Mouse (Mus musculus): ENCODE measurements around the gene Mief1. TPM values are rescaled to one million over a fixed set of nuclear protein-coding genes. Genes with fewer than 3 reads are reported as not detected.
A peak's percentile ranks its signal among the peaks of the same experiment; 100 is the strongest.

Gene Mief1
- total and polyA plus RNA-seq, 3 experiments: 17.8 to 47.7 (median 38.7) TPM

DNA sequence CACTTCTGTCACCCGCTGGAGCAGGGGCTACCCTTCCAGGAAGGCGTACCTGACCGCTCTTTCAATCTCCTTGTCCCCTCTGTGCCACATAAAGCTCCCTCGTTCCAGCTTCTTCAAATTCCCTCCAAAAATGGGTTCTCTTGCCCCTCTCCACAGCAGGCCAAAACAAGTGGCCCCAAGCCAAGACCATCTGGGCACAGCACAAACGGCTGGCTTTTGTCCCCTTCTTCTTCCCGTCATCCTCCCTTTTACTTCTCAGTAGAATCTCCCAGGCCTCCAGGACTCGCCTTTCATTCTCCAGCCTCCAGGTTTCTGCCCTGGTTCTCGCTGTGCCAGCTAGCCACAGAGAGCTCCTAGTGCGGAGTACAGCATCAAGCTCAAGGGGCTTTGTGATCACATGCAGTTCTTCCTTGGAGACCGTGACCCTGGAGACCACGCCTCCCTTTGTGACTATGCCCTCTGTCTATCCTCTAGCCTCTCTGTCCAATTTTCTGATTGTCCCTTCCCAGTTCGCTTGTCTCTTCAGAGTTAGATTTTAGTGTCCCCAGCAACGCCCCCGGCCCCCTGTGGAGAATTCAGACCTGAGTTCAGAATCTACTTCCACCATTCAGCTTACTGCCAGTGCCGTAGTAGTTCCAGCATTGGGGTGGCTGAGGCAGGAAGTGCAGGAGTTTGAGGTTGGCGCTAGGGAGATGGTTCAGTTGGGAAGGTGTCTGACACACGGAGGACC is 5.6 kb upstream of the Mief1 start:
- DNase-seq: no peak

DNA sequence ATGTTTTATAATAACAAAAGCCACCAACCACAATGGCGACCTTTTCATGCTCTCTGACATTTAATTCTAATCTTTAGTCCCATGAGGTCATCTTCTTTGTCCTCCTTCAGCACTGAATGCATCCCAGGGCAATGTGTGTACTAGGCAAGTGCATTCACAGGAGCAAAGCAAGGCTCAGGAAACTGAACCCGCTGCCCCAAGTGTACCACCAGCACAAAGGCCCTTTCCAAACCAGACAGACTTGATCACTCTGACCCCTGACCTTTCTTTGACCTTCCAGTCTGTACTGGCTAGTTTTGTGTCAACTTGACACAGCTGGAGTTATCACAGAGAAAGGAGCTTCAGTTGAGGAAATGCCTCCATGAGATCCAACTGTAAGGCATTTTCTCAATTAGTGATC is 1.5 kb upstream of the Mief1 start:
- no peak for DNase-seq

- DNase-seq: no peak
Measured at GRCm38 (mm10) chr15:80233053-80233452, 765 bp upstream of the Mief1 start.

DNA sequence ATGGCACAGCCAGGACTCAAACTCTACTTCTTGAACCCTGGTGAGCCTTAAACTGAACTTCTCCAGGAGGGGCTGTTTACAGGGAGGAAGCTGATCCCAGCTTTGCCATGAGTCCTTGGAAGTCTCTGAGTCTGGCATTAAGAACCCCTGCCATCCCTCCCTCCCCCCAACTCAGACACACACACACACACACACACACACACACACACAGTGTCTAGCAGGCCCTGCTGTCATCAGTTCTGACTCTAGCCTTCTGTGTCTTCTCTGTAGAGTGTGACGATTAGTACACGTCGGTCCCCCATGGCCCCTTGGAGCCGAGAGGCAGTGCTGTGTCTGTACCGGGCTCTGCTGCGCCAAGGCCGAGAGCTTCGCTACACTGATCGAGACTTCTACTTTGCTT is 1.7 kb downstream of the Mief1 start, which contains the start of gene AC140267.1:
TSS of gene AC140267.1 (plus strand) at position 301 of the 400 bp plus-strand sequence.
- no peak for DNase-seq

- no peak for DNase-seq
Measured at GRCm38 (mm10) chr15:80248135-80248534, 14.3 kb downstream of the Mief1 start.

GRCm38 (mm10) chr15:80248596-80248995 is 14.8 kb downstream of the Mief1 start:
- DNase-seq: no peak

DNA sequence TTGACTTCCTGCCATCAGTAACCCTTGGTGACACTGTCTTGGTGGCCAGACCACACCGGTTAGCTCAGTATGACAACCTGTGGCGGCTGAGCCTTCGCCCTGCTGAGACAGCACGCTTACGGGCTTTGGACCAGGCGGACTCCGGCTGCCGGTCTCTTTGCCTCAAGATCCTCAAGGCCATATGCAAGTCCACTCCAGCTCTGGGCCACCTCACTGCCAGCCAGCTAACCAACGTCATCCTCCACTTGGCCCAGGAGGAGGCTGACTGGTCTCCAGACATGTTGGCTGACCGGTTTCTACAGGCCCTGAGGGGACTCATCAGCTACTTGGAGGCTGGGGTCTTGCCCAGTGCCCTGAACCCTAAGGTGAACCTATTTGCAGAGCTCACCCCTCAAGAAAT is 15.9 kb downstream of the Mief1 start:
- peak; percentile 55 for DNase-seq

GRCm38 (mm10) chr15:80250586-80250985 is 16.8 kb downstream of the Mief1 start:
- no peak for DNase-seq

- no peak for DNase-seq
Measured at GRCm38 (mm10) chr15:80253530-80253929, 19.7 kb downstream of the Mief1 start.

DNA sequence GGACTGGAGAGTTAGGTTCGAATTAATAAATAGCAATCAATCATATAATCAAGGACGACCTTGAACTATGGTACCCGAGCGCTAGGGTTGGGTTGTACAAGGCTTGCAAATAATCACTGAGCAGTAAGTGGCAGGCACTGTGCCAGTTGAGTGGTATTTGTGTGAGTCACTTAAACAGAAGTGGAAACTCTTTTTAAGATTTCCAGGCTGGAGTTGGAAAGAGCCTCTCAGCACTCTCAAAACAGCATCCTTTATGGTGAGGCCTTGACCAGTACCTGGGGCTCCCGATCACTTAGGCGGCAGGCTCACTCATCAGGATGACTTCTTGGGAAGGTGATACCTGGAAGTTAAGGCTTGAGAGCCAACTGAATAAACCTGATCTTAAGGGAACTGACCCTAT is 20.4 kb downstream of the Mief1 start:
- peak; percentile 85 for DNase-seq

- peak; percentile 98 for DNase-seq
Measured at GRCm38 (mm10) chr15:80254847-80255645, 21.2 kb downstream of the Mief1 start, which contains the start of gene Atf4. Atf4 (plus strand) TSS chr15:80255184.

- DNase-seq: peak; percentile 91
Measured at GRCm38 (mm10) chr15:80255646-80256121, 21.9 kb downstream of the Mief1 start.

- no peak for DNase-seq
Measured at GRCm38 (mm10) chr15:80256242-80256641, 22.4 kb downstream of the Mief1 start.

GRCm38 (mm10) chr15:80256656-80257601 is 23.1 kb downstream of the Mief1 start:
- DNase-seq: no peak

DNA sequence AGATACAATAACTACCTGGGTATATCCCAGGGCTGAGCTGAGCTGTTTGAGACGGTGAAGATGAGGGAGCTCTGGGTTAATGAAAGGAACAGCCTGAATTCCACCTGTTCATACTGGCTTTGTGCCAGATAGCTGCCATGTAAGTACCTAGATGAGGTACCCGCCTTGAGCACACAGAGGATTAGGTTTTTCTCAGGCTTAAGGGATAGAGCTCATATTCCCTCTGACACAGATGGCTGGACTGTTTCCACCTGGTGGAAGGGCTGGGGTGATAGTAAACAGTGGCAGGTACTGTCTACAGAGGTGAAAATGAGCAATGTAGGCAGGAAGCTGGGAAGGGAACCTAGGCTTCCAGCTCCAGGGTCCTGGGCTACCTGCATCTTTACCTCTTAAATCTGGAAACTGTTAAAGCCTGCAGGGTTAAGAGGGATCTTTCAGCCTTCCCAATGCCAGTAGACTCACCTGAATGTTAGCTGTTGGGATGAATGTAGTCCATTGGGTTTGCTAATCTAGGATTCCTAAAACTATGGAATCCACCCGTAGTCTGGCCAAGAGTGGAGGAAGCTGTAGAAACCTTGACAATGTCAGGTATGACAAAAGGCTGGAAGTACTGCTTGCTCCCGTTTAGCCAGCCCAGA is 23.9 kb downstream of the Mief1 start:
- no peak for DNase-seq

GRCm38 (mm10) chr15:80258240-80259170 is 24.7 kb downstream of the Mief1 start:
- DNase-seq: peak; percentile 46

DNA sequence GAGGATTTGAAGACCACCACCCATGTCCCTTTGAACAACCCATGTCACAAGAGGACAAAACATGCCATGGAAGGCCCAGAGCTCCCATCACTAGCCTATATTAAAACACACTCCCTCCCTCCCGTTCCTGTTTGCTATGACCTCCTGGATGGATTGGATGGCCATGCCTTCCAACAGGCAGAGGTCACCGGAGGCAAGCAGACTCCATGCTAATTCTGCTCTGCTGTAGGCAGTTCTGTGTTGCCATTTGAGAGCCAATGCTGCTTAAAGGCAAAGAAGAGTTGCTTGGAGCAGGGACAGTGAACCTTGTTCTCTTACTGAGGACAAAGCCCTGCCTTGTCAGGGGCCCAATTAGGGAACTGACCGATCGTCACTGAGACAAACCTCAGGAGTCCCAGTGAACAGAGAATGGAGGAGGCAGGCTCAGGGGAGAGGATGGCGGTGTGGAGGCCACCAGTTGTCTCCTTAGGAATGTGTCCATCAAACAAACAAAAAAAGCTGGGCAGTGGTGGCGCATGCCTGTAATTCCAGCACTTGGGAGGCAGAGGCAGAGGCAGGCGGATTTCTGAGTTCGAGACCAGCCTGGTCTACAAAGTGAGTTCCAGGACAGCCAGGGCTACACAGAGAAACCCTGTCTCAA is 25.7 kb downstream of the Mief1 start:
- DNase-seq: no peak

- peak; percentile 88 for DNase-seq
Measured at GRCm38 (mm10) chr15:80260677-80261076, 26.9 kb downstream of the Mief1 start.

DNA sequence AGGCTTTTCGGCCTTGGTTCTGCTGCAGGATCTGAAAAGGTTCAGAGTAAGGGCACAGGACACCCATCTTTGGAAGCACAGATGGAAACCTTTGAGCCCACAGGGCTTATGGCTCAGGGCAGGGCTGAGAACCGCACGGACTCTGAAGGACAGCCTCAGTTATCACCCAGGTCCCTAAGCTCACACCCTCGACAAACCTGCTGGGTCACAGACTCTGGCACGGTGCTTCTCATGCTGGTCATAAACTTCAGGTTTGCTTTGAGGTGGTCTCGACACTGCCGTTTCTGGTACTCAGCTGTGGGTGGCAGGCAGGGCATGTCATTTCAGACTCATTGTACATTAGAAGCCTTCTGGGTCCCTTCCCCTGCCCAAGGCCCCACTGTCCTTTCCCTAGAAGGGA is 27.3 kb downstream of the Mief1 start:
- no peak for DNase-seq
